Mouse (Mus musculus) embryonic facial prominence, embryonic 11.5 days (tissue): ENCODE measurements at regions not wholly inside any gene's neighbourhood (a gene's known extent, or its start where the extent isn't known, plus 50 kb on each side); places are given as distances from the start of the nearest gene placed in this dataset.
A peak's percentile ranks its signal among the peaks of the same experiment; 100 is the strongest.

Experiments used
- ATAC-seq: fragments of 200-750 bp; cut with Nextera tagmentation; replicated peaks from 2 replicates; pipeline ENCODE4 v1.8.0; 2017; ENCODE audit warnings: low read depth; ENCODE audit not compliant: insufficient number of reproducible peaks, low FRiP score, low TSS enrichment
- DNase-seq: peaks from one replicate; pipeline ENCODE4 v3.0.0-alpha.2; 2015; ENCODE audit warnings: low spot score
- H3K27ac ChIP-seq: fragments of 300-500 bp; sonication (generic); replicated peaks from 2 replicates; pipeline ENCODE4 v1.5.1; 2014; ENCODE audit warnings: mild to moderate bottlenecking, low read depth, low read length, control low read depth
- H3K27me3 ChIP-seq: fragments of 300-500 bp; sonication (generic); 2 replicates; pipeline ENCODE4 v1.6.1; 2014; ENCODE audit warnings: mild to moderate bottlenecking, low read length, moderate library complexity, mixed read lengths; ENCODE audit not compliant: control insufficient read depth, insufficient read depth
- H3K36me3 ChIP-seq: fragments of 300-500 bp; sonication (generic); replicated peaks from 2 replicates; pipeline ENCODE4 v1.6.1; 2014; ENCODE audit warnings: low read depth, mild to moderate bottlenecking, low read length, moderate library complexity, mixed read lengths; ENCODE audit not compliant: control insufficient read depth, insufficient read depth
- H3K4me1 ChIP-seq: fragments of 300-500 bp; sonication (generic); 2 replicates; pipeline ENCODE4 v1.6.1; 2014; ENCODE audit warnings: low read length, mixed read lengths; ENCODE audit not compliant: control insufficient read depth, insufficient read depth
- H3K4me2 ChIP-seq: fragments of 300-500 bp; sonication (generic); 2 replicates; pipeline ENCODE4 v1.6.1; 2014; ENCODE audit warnings: low read depth, mild to moderate bottlenecking, control low read depth, low read length, moderate library complexity
- H3K4me3 ChIP-seq: fragments of 300-500 bp; sonication (generic); 2 replicates; pipeline ENCODE4 v1.5.1; 2014; ENCODE audit warnings: low read depth, low read length, control low read depth
- H3K9ac ChIP-seq: fragments of 300-500 bp; sonication (generic); replicated peaks from 2 replicates; pipeline ENCODE4 v1.6.1; 2014; ENCODE audit warnings: mild to moderate bottlenecking, control low read depth, low read length
- H3K9me3 ChIP-seq: fragments of 300-500 bp; sonication (generic); replicated peaks from 2 replicates; pipeline ENCODE4 v1.6.1; 2016; ENCODE audit warnings: mild to moderate bottlenecking, low read length, inconsistent platforms, mixed read lengths; ENCODE audit not compliant: control insufficient read depth
- WGBS: fragments of 180-500 bp; shearing (Covaris S2); extraction: QIAGEN DNeasy Blood & Tissue Kit; methylation state at CpG from one replicate; pipeline ENCODE4 v1.1.7; 2014; 5-methylcytosine and 5-hydroxymethylcytosine counted together

- 75% methylated on average over 5 of the region's 5 CpGs for WGBS
- Histone ChIP-seq H3K4me3 (no peak overlapping the region), H3K4me2 (no peak overlapping the region), H3K4me1 (no peaks in the 10 kb centered on the region), H3K27me3 (no peaks in the 10 kb centered on the region), H3K9ac (no peak overlapping the region), H3K27ac (no peak overlapping the region), H3K9me3 (no peaks in the 10 kb centered on the region), H3K36me3 (no peaks in the 10 kb centered on the region)
- ATAC-seq (no peak), DNase-seq (no peak)
Observed at GRCm38 (mm10) chr1:149338158-149338557, 622.9 kb downstream of the Pla2g4a start.

GRCm38 (mm10) chr1:149332239-149332638 lies 628.9 kb downstream of the Pla2g4a start:
- WGBS, result 50% methylated on average over 3 of the region's 3 CpGs

GRCm38 (mm10) chr1:149327171-149327570 lies 633.9 kb downstream of the Pla2g4a start:
- DNase-seq (no peak), ATAC-seq (no peak)
- WGBS, result 77% methylated on average over 3 of the region's 3 CpGs
- Histone ChIP-seq H3K4me1 (no peaks in the 10 kb centered on the region), H3K4me2 (no peak overlapping the region), H3K27ac (no peak overlapping the region), H3K9me3 (no peaks in the 10 kb centered on the region), H3K9ac (no peak overlapping the region), H3K4me3 (no peak overlapping the region), H3K36me3 (no peaks in the 10 kb centered on the region), H3K27me3 (no peaks in the 10 kb centered on the region)

More at GRCm38 (mm10) chr1:149332239-149332638, 628.9 kb downstream of the Pla2g4a start:
- Histone ChIP-seq H3K4me1 (no peaks in the 10 kb centered on the region), H3K27me3 (no peaks in the 10 kb centered on the region), H3K27ac (no peak overlapping the region), H3K9ac (no peak overlapping the region), H3K36me3 (no peaks in the 10 kb centered on the region), H3K4me2 (no peak overlapping the region), H3K9me3 (no peaks in the 10 kb centered on the region), H3K4me3 (no peak overlapping the region)
- DNase-seq (no peak), ATAC-seq (no peak)

- Histone ChIP-seq H3K27me3 (no peaks in the 10 kb centered on the region), H3K4me3 (no peak overlapping the region), H3K4me2 (no peak overlapping the region), H3K27ac (no peak overlapping the region), H3K4me1 (no peaks in the 10 kb centered on the region), H3K9me3 (no peaks in the 10 kb centered on the region), H3K36me3 (no peaks in the 10 kb centered on the region), H3K9ac (no peak overlapping the region)
- ATAC-seq (no peak), DNase-seq (no peak)
- WGBS, result 50% methylated on average over 1 of the region's 1 CpGs
Observed at GRCm38 (mm10) chr1:149323095-149323494, 638.0 kb downstream of the Pla2g4a start.

GRCm38 (mm10) chr1:149289725-149290124 lies 671.4 kb downstream of the Pla2g4a start:
- 100% methylated on average over 1 of the region's 1 CpGs for WGBS

GRCm38 (mm10) chr1:149274932-149275331 lies 686.2 kb downstream of the Pla2g4a start:
- Histone ChIP-seq H3K9ac (no peak overlapping the region), H3K27ac (no peak overlapping the region), H3K9me3 (no peaks in the 10 kb centered on the region), H3K4me1 (no peaks in the 10 kb centered on the region), H3K36me3 (no peaks in the 10 kb centered on the region), H3K4me3 (no peak overlapping the region), H3K4me2 (no peak overlapping the region), H3K27me3 (no peaks in the 10 kb centered on the region)
- no peak for ATAC-seq
- 96% methylated on average over 1 of the region's 1 CpGs for WGBS
- no peak for DNase-seq

More at GRCm38 (mm10) chr1:149289725-149290124, 671.4 kb downstream of the Pla2g4a start:
- Histone ChIP-seq H3K27ac (no peak overlapping the region), H3K9me3 (no peaks in the 10 kb centered on the region), H3K4me2 (no peak overlapping the region), H3K4me3 (no peak overlapping the region), H3K27me3 (no peaks in the 10 kb centered on the region), H3K9ac (no peak overlapping the region), H3K36me3 (no peaks in the 10 kb centered on the region), H3K4me1 (no peaks in the 10 kb centered on the region)
- ATAC-seq (no peak), DNase-seq (no peak)

- no peak overlapping the region for H3K4me2 ChIP-seq
- no peak overlapping the region for H3K9ac ChIP-seq
- DNase-seq (no peak), ATAC-seq (no peak)
- H3K27ac ChIP-seq, result no peak overlapping the region
- H3K36me3 ChIP-seq, result no peaks in the 10 kb centered on the region
- H3K9me3 ChIP-seq, result no peaks in the 10 kb centered on the region
- WGBS, result 85% methylated on average over 3 of the region's 3 CpGs
- H3K27me3 ChIP-seq, result no peaks in the 10 kb centered on the region
- no peak overlapping the region for H3K4me3 ChIP-seq
- H3K4me1 ChIP-seq, result no peaks in the 10 kb centered on the region
Observed at GRCm38 (mm10) chr1:149256866-149257265, 704.2 kb downstream of the Pla2g4a start.

GRCm38 (mm10) chr1:149254141-149254540 lies 706.9 kb downstream of the Pla2g4a start:
- no peak for ATAC-seq
- no peak overlapping the region for H3K9ac ChIP-seq
- H3K4me1 ChIP-seq, result no peaks in the 10 kb centered on the region
- no peaks in the 10 kb centered on the region for H3K27me3 ChIP-seq
- no peak overlapping the region for H3K4me3 ChIP-seq
- DNase-seq, result peak; percentile 61
- H3K27ac ChIP-seq, result no peak overlapping the region
- H3K4me2 ChIP-seq, result no peak overlapping the region
- H3K36me3 ChIP-seq, result no peaks in the 10 kb centered on the region
- no peaks in the 10 kb centered on the region for H3K9me3 ChIP-seq
- WGBS, result 52% methylated on average over 4 of the region's 4 CpGs
